Mouse (Mus musculus) urinary bladder, adult 18-20 months (tissue): ENCODE measurements around the gene Dand5.
"Not testable (repeated sequence)": the region's sequence is repeated elsewhere in the genome, so short reads cannot be mapped to it uniquely, and the experiment has no call there.

ENCODE experiments used
- DNase-seq, 2 experiments: peaks; one replicate each; pipeline ENCODE4 v3.0.0; 2022; ENCODE audit warnings: low spot score in 2 of 2, mixed read lengths in 2 of 2

The Dand5 gene

DNA sequence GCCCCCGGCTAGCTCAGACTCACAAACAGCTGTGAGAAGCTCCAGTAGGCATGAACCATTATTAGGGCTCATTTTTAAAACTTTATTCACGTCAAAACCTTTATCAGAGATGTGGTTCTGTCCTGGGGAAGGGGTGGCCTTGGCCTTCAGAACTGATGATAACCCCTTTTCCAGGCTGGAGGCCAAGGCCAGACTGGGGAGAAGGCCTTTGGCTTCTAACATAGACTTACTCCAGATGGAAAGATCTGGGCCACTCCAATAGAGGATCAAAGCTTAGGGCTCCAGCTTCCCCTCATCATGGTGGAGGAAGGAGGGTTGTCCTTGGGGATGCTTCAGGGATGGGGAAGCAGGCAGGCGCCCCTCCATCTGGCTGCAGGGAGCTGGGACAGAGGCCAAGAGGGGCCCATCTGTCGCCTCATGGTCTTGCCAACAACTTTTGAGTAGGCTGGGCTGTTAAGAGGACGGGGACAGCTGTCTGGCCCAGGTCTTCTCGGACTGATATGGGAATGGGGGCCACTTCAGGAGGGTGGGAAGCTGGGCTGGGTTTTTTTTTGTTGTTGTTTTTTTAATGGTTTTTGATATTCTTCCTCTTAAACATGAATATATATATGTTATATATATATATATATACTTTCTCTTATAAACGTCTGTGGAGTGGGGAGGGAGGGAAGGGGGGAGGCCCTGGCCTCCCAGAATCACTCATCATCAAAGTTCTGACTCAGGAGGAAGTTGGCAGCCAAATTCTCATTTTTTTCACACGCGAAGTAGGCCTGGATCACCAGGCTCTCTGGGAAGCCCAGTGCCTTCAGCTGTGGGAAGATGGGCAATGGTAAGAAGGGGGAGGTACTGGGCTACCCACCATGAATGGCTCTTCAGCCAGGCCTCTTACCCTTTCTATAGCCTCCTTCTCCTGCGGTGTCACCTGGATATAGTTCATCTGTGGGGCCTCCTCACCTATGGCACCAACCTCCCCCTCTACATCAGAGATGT lies 12.5 kb upstream of the Dand5 start:
- no peak for DNase-seq

DNA sequence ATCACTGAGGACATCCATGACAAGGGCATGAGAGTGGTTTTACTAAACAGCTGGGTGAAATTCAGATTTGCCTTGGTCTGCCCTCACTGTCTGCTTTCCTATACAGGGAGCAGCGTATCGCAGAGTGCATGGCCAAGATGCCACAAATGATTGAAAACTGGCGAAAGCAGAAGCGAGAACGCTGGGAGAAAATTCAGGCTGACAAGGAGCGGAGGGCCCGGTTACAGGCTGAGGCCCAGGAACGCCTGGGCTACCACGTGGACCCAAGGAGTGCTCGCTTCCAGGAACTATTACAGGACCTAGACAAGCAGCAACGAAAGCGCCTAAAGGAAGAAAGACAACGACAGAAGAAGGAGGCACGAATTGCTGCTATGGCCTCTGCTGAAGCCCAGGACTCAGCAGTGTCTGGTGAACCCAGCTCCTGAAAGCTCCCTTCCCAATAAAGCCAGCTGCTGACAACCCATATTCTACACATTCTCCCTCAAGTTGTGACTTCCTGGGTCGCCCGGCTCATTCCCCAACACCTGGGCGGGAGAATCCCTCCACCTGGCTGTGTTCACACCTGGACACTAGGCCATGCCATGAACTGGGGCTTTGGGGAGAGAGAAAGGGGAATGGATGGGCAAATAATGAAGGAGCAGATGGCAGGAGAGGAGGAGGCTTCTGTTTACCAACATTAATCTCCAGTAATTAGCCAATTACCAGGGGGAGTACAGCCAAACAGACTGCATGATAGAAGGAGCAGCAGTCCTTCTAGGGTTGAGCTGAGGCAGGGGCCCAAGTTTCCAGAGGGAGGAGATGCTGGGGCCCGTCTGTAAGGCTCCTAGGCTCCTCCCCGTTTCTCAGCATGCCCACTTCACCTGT lies 11.6 kb upstream of the Dand5 start:
- no peak for DNase-seq

DNA sequence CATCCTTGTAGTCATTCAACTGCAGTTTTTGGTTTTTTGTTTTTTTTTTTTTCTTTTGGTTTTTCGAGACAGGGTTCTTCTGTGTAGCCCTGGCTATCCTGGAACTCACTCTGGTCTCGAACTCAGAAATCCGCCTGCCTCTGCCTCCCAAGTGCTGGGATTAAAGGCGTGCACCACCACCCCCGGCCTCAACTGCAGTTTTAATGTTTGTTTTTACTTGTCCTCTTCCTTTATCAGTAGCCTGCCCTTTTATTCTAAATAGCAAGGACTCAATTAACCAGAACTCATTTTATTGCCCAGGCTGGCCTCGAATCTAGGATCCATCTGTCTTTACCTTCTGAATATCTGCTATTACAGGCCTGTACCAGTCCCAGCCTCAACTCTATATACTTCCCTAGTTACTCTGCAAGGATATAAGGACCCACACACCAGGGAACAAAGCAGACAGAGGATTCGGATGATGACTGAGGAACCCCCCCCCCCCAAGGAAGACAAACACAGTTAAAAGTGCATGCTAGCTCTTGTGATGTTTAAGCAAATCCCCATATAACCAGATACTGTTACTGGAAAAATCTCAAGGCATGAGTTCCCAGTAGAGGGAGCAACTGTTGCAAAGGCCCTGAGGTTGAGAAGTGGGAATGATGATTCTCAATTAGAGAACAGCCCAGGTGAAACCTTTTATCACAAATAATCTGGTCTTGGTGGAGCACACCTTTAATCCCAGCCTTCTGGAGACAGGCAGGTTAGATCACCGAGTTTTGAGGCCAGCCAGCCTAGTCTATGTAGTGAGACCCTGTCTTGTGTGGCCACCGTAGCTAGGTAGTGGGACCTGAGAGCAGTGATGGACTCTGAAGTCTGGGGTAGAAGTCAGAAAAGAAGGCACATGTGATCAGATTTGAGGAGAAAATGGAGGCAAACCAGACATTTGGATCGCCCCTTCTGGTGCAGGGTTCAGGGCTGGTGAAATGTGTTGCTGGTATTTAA lies 10.4 kb upstream of the Dand5 start:
- no peak for DNase-seq

DNA sequence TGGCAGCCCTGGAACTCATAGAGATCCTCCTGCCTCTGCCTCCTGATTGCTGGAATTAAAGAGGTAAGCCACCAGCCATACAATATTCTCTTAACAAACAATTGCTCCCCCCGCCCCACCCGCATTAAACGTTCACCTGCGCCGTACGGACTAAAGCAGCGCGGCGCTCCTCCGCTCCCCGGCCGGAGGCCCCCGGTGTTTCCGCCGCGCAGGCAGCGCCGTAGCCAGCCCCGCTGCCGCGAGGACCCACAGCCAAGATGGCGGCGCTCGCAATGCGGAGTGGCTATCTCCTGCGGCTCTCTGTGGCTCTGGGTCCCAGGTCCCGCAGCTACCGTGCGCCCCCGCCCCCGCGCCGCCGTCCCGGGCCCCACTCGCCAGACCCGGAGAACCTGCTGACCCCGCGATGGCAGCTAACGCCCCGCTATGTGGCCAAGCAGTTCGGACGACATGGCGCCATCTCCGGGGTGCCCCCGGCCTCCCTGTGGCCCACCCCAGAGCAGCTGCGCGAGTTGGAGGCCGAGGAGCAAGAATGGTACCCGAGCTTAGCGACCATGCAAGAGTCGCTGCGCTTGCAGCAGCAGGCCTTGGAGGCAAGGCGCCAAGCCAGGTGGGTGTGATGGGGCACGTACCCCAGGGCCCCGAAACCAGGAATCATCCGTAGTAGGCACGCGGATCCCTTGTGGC lies 9.6 kb upstream of the Dand5 start:
- peak; percentile 63 to 84 for DNase-seq

DNA sequence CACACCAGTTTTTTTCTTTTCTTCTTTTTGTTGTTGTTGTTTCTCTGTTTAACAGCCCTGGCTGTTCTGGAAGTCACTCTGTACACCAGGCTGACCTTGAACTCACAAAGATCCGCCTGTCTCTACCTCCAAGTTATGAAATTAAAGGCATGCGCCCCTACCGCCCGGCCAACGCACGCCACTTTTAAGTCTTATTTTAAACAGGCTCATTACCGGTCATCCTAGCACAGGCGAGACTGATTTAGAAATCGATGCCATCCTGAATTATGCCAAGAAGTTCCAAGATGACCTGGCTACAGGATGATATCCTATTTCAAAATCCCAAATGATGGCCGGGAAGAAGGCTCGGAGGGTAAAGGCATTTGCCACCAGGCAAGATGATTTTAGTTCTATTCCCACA lies 8.9 kb upstream of the Dand5 start, which contains the start of gene Gadd45gip1:
Gadd45gip1 (plus strand) TSS at position 33 of the 400 bp plus-strand sequence.
- DNase-seq: no peak

DNA sequence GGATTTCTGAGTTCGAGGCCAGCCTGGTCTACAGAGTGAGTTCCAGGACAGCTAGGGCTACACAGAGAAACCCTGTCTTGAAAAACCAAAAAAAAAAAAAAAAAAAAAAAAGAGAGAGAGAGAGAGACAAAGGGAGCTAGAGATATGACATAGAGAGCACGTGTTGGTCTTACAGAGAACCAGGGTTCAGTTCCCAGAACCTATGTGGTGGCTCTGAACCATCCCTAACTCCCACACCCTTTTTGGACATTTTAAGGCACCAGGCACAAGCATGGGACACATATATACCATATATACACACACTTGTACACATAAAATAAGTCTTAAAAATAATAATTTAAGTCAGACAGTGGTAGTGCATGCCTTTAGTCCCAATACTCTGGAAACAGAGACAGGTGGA lies 3.9 kb upstream of the Dand5 start:
- not testable (repeated sequence) for DNase-seq

DNA sequence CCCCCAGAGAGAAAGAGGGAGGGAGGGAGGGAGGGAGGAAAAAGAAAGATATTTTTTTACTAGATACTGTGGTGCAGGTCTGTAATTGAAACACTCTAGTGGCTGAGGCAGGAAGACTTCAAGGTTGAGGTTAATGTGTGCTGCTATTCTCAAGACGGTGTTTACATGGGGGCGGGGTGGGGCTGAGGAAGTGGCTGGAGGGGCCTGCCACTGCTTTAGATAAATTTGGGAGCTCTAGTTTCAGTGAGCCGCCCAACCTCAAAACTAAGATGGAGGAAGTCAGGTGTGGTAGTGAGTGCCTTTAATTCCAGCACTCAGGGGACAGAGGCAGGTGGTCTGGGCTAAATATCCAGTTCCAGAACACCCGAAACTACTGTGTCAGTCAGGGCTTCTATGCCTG lies 3.0 kb upstream of the Dand5 start:
- DNase-seq: no peak

DNA sequence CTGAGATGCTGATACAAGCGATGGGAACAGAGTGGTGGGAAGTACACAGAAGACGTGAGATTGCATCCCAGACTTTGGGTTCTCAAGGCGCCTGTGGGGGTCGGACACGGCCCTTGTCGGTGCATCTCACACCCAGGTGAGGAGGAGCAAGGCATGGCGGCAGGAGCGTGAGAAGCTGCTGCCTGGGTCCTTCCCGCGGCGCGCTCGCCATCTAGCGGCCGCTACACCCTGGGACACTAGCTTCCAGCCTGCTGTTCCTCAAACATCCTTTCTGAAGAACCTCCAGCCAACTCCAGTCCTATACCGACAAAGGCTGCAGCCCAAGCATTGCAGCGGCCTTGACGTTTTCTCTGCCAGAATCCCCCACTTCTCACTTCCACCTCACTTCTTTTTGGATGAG lies 1.0 kb upstream of the Dand5 start:
- DNase-seq: no peak

DNA sequence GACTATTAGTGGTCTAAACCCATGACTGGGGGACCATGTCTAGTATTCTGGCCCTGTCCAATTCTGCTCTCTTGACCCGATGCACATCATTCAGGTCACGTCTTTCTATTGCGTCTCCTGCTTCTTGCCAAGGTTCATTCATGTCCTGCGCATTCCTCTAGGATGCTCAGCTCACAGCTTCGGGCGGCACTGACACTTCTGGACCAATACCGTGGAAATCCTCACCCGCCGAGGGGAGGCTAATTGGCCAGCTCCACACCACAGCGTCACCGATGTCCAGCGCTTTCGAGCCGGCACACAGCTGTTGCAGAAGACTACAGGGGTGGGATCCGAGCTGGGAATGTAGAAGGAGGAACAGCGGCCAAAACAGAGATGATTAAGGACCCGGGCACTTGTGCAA lies 6.5 kb downstream of the Dand5 start:
- DNase-seq: no peak

DNA sequence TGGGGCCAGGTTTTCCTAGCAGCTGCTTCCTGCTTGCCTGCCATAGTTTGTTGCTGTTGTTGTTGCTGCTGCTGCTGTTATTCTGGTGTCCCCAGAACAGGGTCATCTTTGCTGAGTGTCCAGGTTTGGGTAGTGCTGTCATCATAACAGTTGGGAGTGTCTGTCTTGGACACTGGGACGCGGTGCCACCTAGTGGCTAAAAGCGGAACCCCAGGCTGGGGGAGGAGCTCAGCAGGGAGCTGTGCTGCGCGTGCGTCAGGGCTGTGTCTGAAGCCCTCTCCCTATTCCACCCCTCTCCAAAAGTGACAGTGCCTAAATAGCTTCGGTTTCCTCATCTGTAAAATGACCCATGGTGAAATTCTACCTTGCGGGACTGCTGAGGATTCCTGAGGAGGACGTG lies 7.1 kb downstream of the Dand5 start:
- peak; percentile 89 to 98 for DNase-seq

DNA sequence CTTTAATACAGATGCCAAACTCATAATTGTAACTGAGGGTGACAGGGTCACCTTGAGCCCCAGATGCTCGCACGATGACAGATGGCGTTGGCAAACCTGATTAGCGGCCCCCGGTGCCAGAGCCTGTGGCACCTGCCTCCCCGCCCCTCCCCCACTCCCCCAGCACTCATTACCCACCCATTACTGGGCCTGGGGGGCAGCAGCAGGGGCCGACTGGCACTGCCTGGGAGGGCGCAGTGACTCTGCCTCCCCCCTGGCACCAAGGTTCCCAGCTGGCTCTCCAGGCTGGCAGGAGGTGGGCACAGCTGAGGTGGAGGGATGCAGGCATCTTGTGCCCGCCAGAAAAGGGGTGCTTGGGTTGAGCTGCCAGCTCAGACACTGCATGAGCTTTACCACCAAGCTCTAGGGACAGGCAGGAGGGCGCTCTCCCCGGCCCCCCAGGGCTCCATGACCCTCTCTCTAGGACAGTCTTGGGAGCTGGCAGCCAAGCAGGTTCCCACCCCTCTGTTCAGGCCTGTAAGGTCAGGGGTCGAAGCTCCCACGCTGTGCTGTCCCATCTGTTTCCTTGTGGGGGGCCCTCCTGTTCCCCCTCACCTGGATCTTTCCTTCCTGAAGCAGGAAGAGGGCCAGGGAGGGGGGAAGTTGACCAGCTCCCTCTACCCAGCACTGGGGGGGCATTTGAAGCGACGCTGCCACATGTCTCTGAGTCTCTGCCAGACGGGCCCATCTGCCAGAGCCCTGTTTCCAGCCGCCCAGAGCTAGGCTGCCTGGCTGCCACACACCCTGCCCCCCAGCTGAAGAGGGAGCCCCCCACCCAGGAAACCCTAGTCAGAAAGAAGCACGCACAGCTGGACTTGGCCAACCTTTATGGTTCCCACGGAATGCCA lies 7.8 kb downstream of the Dand5 start:
- no peak for DNase-seq

DNA sequence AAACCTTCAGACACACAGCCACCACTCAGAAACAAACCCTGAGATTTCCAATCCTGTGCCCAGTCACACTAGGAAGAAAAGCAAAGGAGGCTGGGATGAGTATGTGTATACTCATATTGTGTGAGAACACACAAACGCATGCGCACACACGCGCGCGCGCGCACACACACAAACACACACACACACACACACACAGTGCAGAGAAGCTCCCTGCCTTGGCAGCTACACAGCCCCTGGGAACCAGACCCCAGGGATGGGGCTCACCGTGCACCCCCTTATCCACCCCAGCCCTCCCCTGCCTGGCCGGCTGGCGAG lies 8.4 kb downstream of the Dand5 start:
- DNase-seq: no peak

DNA sequence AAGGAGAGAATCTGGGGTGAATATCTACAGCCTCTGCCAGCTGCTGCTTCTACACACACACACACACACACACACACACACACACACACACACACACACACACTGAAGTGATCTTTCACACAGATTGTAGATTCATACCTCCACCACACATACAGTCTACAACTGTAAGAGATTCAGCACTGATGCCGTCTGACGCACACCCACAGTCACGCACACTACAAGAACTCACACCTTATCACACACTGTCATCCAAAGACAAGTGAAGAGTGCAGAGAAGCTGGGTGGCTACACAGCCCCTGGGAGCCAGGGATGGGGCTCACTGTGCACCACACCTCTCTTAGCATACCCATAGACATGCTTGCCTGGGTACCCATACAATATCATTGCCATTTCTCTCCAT lies 8.8 kb downstream of the Dand5 start:
- no peak for DNase-seq

DNA sequence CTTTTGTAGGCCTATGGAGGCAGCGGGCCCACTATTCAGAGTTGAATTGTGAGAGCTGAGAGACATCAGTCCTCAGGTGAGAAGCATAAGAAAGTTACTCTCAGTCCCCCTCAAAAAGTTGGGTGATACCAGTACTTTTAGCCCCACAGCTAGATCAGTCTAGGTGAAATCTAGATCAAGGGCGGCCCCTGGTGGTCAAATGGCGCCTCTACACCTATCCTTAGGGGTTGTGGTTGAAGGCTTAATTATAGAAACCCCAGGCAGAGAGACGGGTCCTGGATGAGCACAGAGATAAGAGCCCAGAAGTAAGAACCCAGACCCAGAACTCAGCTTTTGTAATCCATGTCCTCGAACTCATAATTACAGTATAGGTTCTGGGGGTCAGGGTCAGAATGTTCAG lies 9.6 kb downstream of the Dand5 start:
- DNase-seq: peak; percentile 62 to 68

DNA sequence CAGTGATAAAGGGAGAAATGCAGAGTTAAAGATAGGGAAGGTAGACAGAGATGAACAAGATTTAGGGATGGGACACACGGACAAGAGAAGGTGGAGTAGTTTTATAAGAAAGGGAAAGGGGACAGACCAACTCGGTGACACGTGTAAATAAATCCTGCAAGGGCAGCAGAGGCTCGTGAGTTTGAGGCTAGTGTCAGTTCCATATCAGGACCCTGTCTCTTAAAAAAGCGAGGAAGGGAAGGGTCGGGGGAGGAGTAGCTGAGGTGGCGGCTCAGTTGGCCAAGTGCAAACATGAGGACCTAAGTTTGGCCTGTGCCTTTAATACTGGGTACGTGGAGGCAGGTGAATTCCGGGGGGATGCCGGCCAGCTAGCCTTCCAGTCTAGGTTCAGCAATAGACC lies 11.3 kb downstream of the Dand5 start:
- no peak for DNase-seq

DNA sequence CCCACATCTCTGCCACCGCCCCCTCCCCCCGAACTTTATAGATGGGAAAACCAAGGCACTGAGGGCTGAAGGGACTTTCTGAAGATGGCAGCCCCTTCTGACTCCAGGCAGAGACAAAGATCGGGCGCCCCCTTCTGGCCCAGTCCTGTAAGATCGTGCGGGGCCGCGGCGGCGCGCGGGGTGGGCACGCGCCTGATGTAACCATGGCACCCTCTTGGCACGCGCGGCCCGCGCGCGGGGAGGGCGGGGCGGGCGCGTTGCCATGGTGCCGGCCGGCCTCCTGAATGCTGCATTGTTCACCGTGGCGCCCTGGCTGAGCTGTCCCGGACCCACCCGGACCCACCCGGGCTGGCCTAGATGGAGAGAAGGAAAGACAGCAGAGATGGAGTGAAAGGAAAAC lies 11.7 kb downstream of the Dand5 start:
- DNase-seq: peak; percentile 86 to 92

DNA sequence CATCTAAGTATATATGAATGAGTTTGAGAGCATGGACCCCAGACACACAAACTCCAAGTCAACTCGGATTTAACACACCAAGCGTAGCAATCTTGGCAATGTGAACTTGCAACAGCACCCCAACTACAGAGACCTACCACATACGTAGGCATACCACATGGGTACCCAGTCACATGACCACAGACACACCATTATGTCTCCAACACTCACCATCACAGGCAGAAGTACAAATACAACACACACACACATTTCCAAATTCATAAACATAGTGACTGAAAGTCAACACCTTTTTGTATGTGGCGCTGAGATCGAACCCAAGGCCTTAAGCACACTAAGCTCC lies 12.7 kb downstream of the Dand5 start:
- DNase-seq: no peak

DNA sequence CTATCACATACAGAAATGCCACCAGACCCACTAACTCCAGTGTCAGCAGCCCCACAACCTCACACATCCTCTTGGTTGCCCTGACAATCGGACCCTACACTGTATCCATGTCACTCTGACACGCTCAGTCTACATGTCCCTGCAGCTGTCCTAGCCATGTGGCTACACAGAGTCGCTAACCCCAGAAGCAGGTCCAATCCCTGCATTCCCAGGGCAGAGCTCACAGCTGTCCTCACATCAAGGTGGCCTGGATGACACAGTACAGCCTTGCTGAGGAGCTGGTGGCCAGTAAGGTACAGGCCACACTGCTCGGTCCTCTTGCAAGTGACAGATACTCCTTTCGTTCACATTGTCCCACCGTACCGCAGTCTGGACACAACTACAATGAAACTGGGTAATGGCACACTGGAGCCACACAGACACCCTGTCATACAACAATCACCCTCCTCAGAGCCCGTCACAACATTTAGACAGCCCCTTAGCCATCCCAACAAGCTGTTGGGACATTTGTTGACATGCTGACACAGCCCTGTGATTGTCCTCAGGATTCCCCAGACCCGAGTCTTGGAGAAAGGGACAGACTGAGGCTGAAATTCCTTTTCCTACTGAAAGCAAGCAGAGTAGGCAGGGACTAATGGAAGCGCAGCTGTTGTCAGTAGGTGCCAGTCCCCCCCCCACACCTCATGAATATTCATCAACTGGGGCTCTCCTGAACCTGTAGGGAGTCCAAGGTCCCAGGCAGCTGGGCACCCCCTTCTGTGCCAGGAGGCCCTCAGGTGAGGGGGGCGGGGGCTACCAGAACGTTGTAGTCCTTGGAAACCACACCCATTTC lies 13.3 kb downstream of the Dand5 start:
- no peak for DNase-seq

DNA sequence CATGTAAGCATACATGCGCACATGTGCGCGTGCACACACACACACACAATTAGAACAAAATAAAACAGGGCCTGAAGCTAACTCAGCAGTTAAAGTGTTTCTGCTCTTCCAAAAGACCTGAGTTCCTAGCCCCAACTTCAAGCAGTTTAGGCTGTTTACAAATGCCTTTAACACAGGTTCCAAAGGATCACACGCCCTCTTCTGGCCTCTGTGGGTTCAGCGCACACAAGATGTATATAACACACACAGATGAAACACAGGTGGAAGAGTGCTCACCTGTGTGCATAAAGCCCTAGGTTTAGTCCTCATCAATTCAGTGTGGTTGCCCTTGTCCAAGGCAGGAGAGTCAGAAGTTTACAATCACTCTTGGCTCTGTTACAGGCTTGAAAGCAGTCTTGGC lies 16.6 kb downstream of the Dand5 start:
- DNase-seq: no peak
